Mouse (Mus musculus): ENCODE measurements around the gene Stk11ip.

The Stk11ip gene

GRCm38 (mm10) chr1:75504256-75505045 lies 16.9 kb upstream of the Stk11ip start:
- DNase-seq (ENCODE audit: low read depth, low spot score), result no peak

- DNase-seq (ENCODE audit: low read depth, low spot score), result no peak
Measured at GRCm38 (mm10) chr1:75505159-75505955, 16.0 kb upstream of the Stk11ip start.

GRCm38 (mm10) chr1:75505956-75506831 lies 15.1 kb upstream of the Stk11ip start, which contains the start of gene Obsl1:
Gene Obsl1, minus strand, starts transcription at chr1:75506452.
- DNase-seq (ENCODE audit: low read depth, low spot score), result no peak

GRCm38 (mm10) chr1:75507006-75507405 lies 14.3 kb upstream of the Stk11ip start, which contains the start of gene Inha:
Gene Inha, plus strand, starts transcription at chr1:75507077.
- no peak for DNase-seq (ENCODE audit: low read depth, low spot score)

- DNase-seq (ENCODE audit: low read depth, low spot score), result no peak
Measured at GRCm38 (mm10) chr1:75509586-75509985, 11.7 kb upstream of the Stk11ip start.

- DNase-seq (ENCODE audit: low read depth, low spot score), result no peak
Measured at GRCm38 (mm10) chr1:75510154-75510553, 11.2 kb upstream of the Stk11ip start.

- DNase-seq (ENCODE audit: low read depth, low spot score), result no peak
Measured at GRCm38 (mm10) chr1:75511437-75512210, 9.7 kb upstream of the Stk11ip start.

GRCm38 (mm10) chr1:75512550-75512949 lies 8.8 kb upstream of the Stk11ip start:
- DNase-seq (ENCODE audit: low read depth, low spot score), result no peak

- DNase-seq (ENCODE audit: low read depth, low spot score), result no peak
Measured at GRCm38 (mm10) chr1:75516703-75517380, 4.5 kb upstream of the Stk11ip start.

- no peak for DNase-seq (ENCODE audit: low read depth, low spot score)
Measured at GRCm38 (mm10) chr1:75517984-75518383, 3.3 kb upstream of the Stk11ip start.

- DNase-seq (ENCODE audit: low read depth, low spot score), result no peak
Measured at GRCm38 (mm10) chr1:75518427-75518826, 2.9 kb upstream of the Stk11ip start.

GRCm38 (mm10) chr1:75519576-75519975 lies 1.8 kb upstream of the Stk11ip start:
- DNase-seq (ENCODE audit: low read depth, low spot score), result no peak

GRCm38 (mm10) chr1:75524679-75525078 lies 3.4 kb downstream of the Stk11ip start:
- DNase-seq (ENCODE audit: low read depth, low spot score), result no peak

- DNase-seq (ENCODE audit: low read depth, low spot score), result no peak
Measured at GRCm38 (mm10) chr1:75530546-75530945, 9.2 kb downstream of the Stk11ip start.

- no peak for DNase-seq (ENCODE audit: low read depth, low spot score)
Measured at GRCm38 (mm10) chr1:75532280-75533172, 11.2 kb downstream of the Stk11ip start.

- DNase-seq (ENCODE audit: low read depth, low spot score), result no peak
Measured at GRCm38 (mm10) chr1:75533325-75534252, 12.3 kb downstream of the Stk11ip start.

- no peak for DNase-seq (ENCODE audit: low read depth, low spot score)
Measured at GRCm38 (mm10) chr1:75537587-75537986, 16.3 kb downstream of the Stk11ip start.

GRCm38 (mm10) chr1:75538597-75539190 lies 17.4 kb downstream of the Stk11ip start:
- DNase-seq (ENCODE audit: low read depth, low spot score), result no peak
